Mouse (Mus musculus) stomach, postnatal 0 days (tissue): ENCODE results near the gene Adam33.

Experiments
- CTCF ChIP-seq: IDR thresholded peaks from 2 replicates; pipeline ENCODE4 v1.5.1; 2016; ENCODE audit warnings: antibody characterized with exemption, low read depth, mild to moderate bottlenecking, moderate library complexity
- EP300 ChIP-seq: optimal IDR thresholded peaks from 2 replicates; pipeline ENCODE3; 2016; ENCODE audit warnings: antibody characterized with exemption

- TF ChIP-seq CTCF (no peak), EP300 (no peak)
These were observed 3.9 kb upstream of the Adam33 start for GRCm38 (mm10) chr2:131067481-131067880.
